Mouse (Mus musculus) limb, embryonic 14.5 days (tissue): ENCODE measurements around the gene Senp1. TPM values are rescaled to one million over a fixed set of nuclear protein-coding genes. Genes with fewer than 3 reads are reported as not detected.

ENCODE experiments used
- ATAC-seq: fragments of 200-750 bp; cut with Nextera tagmentation; 2 replicates; pipeline ENCODE4 v1.8.0; 2017; ENCODE audit warnings: low read depth, moderate number of reproducible peaks, moderate TSS enrichment; ENCODE audit not compliant: low FRiP score
- DNase-seq: peaks from one replicate; pipeline ENCODE4 v3.0.0-alpha.2; 2015; ENCODE audit warnings: low spot score
- H3K27ac ChIP-seq: fragments of 300-500 bp; sonication (generic); replicated peaks from 2 replicates; pipeline ENCODE4 v1.5.1; 2014; ENCODE audit warnings: low read depth, mild to moderate bottlenecking, low read length, moderate library complexity, mixed read lengths
- H3K27me3 ChIP-seq: fragments of 300-500 bp; sonication (generic); 2 replicates; pipeline ENCODE4 v1.6.1; 2014; ENCODE audit warnings: low read length, mixed read lengths; ENCODE audit not compliant: control insufficient read depth, insufficient read depth
- H3K36me3 ChIP-seq: fragments of 300-500 bp; sonication (generic); 2 replicates; pipeline ENCODE4 v1.6.1; 2014; ENCODE audit warnings: mild to moderate bottlenecking, low read length, moderate library complexity, mixed read lengths; ENCODE audit not compliant: control insufficient read depth, insufficient read depth
- H3K4me1 ChIP-seq: fragments of 300-500 bp; sonication (generic); 2 replicates; pipeline ENCODE4 v1.6.1; 2014; ENCODE audit warnings: antibody characterized with exemption, low read length, mixed read lengths; ENCODE audit not compliant: control insufficient read depth, insufficient read depth
- H3K4me2 ChIP-seq: fragments of 300-500 bp; sonication (generic); replicated peaks from 2 replicates; pipeline ENCODE4 v1.6.1; 2014; ENCODE audit warnings: low read depth, mild to moderate bottlenecking, low read length, moderate library complexity; ENCODE audit not compliant: severe bottlenecking
- H3K4me3 ChIP-seq: fragments of 300-500 bp; sonication (generic); replicated peaks from 2 replicates; pipeline ENCODE4 v1.5.1; 2014; ENCODE audit warnings: low read length
- H3K9ac ChIP-seq: fragments of 300-500 bp; sonication (generic); 2 replicates; pipeline ENCODE4 v1.6.1; 2014; ENCODE audit warnings: mild to moderate bottlenecking, low read depth, low read length, moderate library complexity; ENCODE audit not compliant: severe bottlenecking
- H3K9me3 ChIP-seq: fragments of 300-500 bp; sonication (generic); 2 replicates; pipeline ENCODE4 v1.6.1; 2016; ENCODE audit warnings: low read length; ENCODE audit not compliant: control insufficient read depth
- POLR2A ChIP-seq: fragments of 200-500 bp; IDR thresholded peaks from 2 replicates; pipeline ENCODE4 v1.8.0; 2012; ENCODE audit warnings: inconsistent platforms, mild to moderate bottlenecking, moderate library complexity, borderline replicate concordance; ENCODE audit not compliant: insufficient read depth, insufficient read length; ENCODE audit errors: extremely low read depth
- WGBS: fragments of 180-500 bp; shearing (Covaris S2); extraction: QIAGEN DNeasy Blood & Tissue Kit; methylation state at CpG from one replicate; pipeline ENCODE4 v1.1.7; 2014; 5-methylcytosine and 5-hydroxymethylcytosine counted together
- polyA plus RNA-seq, 2 experiments: library from polyadenylated mRNA; depleted of rRNA in 1 of 2; stranded (reverse) in 1 of 2; unstranded in 1 of 2; fragments of >200 nt; fragmentation: Nextera tagmentation in 1 of 2; extraction: Ambion mirVana in 1 of 2; gene quantifications; 2 replicates each; pipeline versions ENCODE4 v1.2.1 to v1.2.3; 2012 to 2014

Gene Senp1
- polyA plus RNA-seq, 2 experiments = 30.5 to 32.5 TPM

DNA sequence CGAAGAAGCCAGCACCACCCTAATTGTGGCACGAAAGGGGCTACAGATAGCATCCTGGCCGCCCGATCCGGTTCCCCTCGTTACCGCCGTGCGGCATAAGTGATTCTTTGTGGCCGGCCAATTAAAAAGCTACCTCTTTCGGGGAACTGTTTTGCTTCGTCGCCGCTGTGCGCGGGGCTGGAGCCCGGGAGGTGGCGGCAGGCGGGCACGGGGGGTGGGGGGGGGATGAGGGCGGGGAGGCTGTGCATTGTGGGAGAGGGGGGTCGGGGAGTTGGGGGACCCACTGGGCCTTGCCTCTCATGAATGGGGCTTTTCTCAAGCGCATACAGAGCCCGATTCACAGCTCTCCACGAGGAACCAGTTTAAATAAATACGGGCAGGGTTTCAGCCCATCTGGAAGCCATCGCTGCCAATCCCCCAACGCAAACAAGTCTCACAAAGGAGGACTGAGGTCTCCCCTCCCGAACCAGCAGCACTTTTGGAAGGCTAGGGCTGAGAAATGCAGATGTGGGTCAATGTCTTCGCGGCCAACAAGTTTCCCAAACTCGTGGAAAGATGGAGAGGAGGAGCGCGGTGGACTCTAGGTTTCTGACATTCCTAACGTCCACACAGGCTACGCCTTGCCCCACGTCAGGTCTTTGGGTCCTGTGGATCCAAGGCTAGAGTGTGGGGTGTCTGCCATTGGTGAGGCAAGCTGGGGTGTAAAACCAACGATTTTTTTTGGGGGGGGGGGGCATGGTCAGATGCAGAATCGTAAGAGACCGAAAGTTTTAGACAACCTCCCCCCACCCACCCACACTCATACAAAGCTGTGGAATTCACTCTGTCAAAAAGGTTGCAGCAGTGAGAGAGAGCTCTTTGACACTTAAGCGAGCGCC lies 91.2 kb downstream of the Senp1 start:
- peak overlapping the region; percentile 90 for H3K4me2 ChIP-seq
- H3K4me3 ChIP-seq = peak overlapping the region; percentile 63
- peaks cover 25% of the 10 kb centered on the region for H3K4me1 ChIP-seq
- peak; percentile 69 for DNase-seq
- peaks cover 21% of the 10 kb centered on the region for H3K36me3 ChIP-seq
- H3K27me3 ChIP-seq = peaks cover 3% of the 10 kb centered on the region; the same call in 1 of the 2 replicates
- under 1% methylated on average over 40 of the region's 42 CpGs for WGBS
- peak overlapping the region; percentile 87 for H3K27ac ChIP-seq
- peak; percentile 60; the same call in 1 of the 2 replicates for TF ChIP-seq POLR2A
- peak; percentile 58 for ATAC-seq
- peak overlapping the region; percentile 84 for H3K9ac ChIP-seq
- no peaks in the 10 kb centered on the region for H3K9me3 ChIP-seq

- TF ChIP-seq POLR2A = no peak
- Histone ChIP-seq H3K27me3 (peaks cover 3% of the 10 kb centered on the region; the same call in 1 of the 2 replicates), H3K9me3 (no peaks in the 10 kb centered on the region), H3K9ac (peak overlapping the region; percentile 84), H3K36me3 (peaks cover 29% of the 10 kb centered on the region), H3K4me1 (peaks cover 27% of the 10 kb centered on the region), H3K27ac (peak overlapping the region; percentile 87), H3K4me2 (peak overlapping the region; percentile 90), H3K4me3 (peak overlapping the region; percentile 63)
- WGBS = under 1% methylated on average over 37 of the region's 37 CpGs
- peak; percentile 59 for DNase-seq
- ATAC-seq = no peak
Observed at GRCm38 (mm10) chr15:98001321-98002112, 92.0 kb downstream of the Senp1 start.

DNA sequence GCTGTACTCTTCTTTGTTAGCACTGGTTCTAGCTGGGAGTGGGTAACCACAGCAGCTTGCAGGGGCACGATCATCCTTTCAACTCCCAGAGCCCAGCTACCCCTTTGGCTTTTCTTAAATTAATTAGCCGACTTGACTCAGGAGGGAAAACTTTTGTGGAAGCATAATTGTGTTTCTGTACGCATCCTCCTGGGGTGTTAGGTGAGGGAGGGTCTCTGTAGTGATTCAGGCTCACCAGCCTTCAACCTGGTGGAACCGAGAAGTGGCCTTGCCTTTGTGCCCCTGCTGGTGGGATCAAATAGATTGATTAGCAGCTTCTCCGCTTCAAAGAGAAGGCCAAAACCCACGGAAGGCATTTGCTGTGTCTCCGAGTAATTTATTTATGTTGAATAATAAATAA lies 93.6 kb downstream of the Senp1 start:
- Histone ChIP-seq H3K9me3 (no peaks in the 10 kb centered on the region), H3K9ac (peak overlapping the region; percentile 84), H3K27me3 (peaks cover 3% of the 10 kb centered on the region; the same call in 1 of the 2 replicates), H3K4me2 (peak overlapping the region; percentile 90), H3K4me1 (peaks cover 24% of the 10 kb centered on the region), H3K27ac (peak overlapping the region; percentile 87; the same call in 1 of the 2 replicates), H3K4me3 (peak overlapping the region; percentile 63), H3K36me3 (peaks cover 44% of the 10 kb centered on the region)
- DNase-seq = no peak
- no peak for ATAC-seq
- 21% methylated on average over 7 of the region's 7 CpGs for WGBS
- TF ChIP-seq POLR2A = no peak

GRCm38 (mm10) chr15:97999546-97999945 lies 94.0 kb downstream of the Senp1 start:
- ATAC-seq (no peak), DNase-seq (no peak)
- Histone ChIP-seq H3K27ac (peak overlapping the region; percentile 87; the same call in 1 of the 2 replicates), H3K36me3 (peaks cover 48% of the 10 kb centered on the region), H3K4me3 (peak overlapping the region; percentile 63), H3K4me2 (peak overlapping the region; percentile 90), H3K9me3 (no peaks in the 10 kb centered on the region), H3K27me3 (peaks cover 3% of the 10 kb centered on the region; the same call in 1 of the 2 replicates), H3K9ac (peak overlapping the region; percentile 84), H3K4me1 (peaks cover 24% of the 10 kb centered on the region; the same call in 1 of the 2 replicates)
- TF ChIP-seq POLR2A = no peak
- 28% methylated on average over 13 of the region's 13 CpGs for WGBS

- peaks cover 72% of the 10 kb centered on the region for H3K36me3 ChIP-seq
- no peak overlapping the region for H3K4me3 ChIP-seq
- no peak overlapping the region for H3K9ac ChIP-seq
- H3K4me2 ChIP-seq = no peak overlapping the region
- peaks cover 38% of the 10 kb centered on the region for H3K4me1 ChIP-seq
- 72% methylated on average over 13 of the region's 13 CpGs for WGBS
- peak overlapping the region; percentile 40; the same call in 1 of the 2 replicates for H3K27ac ChIP-seq
- H3K9me3 ChIP-seq = no peaks in the 10 kb centered on the region
- DNase-seq = no peak
- no peak for ATAC-seq
- TF ChIP-seq POLR2A = no peak
- peaks cover 3% of the 10 kb centered on the region; the same call in 1 of the 2 replicates for H3K27me3 ChIP-seq
Observed at GRCm38 (mm10) chr15:97996716-97997256, 96.8 kb downstream of the Senp1 start.
